Mouse (Mus musculus) layer of hippocampus, postnatal 10 days (tissue): Measurements from ENCODE around the gene Hoxa5. TPM values are rescaled to one million over a fixed set of nuclear protein-coding genes. Genes with fewer than 3 reads are reported as not detected.

Source experiments
- DNase-seq, 2 experiments: peaks; one replicate each; pipeline ENCODE4 v3.0.0; 2021; ENCODE audit warnings: low spot score in 2 of 2
- microRNA-seq, 2 experiments: library from miRNA; unstranded; fragments of <30 nt; microRNA quantifications; one replicate each; pipeline ENCODE4 v1.2.0; 2021
- total RNA-seq, 2 experiments: library from RNA; stranded (reverse); gene quantifications; 2 replicates each; pipeline ENCODE4 v1.2.3; 2021

The Hoxa5 gene
- total RNA-seq, 2 experiments from 2014 or later, result not detected

- DNase-seq, result no peak
These were observed 51.9 kb downstream of the Hoxa5 start for GRCm38 (mm10) chr6:52152226-52153193.

Small RNAs within 50 kb of the gene (microRNA-seq; reads per million reads assigned to microRNA genes)
- gene Mir196b, result 0.67 to 2.2 reads per million in 2 experiments

Other genes with a start within 250 kb of the Hoxa5 start
- 10 to 100 TPM in 1 of 2 experiments, 1 to 10 TPM in 1; 9.8 to 10.7 TPM for gene Skap2, start 192.0 kb downstream of the Hoxa5 start, total RNA-seq
- not detected for gene Hoxa1, start 46.3 kb downstream of the Hoxa5 start, total RNA-seq
- gene Hoxa2, start 39.8 kb downstream of the Hoxa5 start, total RNA-seq, result not detected
- gene 5730596B20Rik, start 27.1 kb downstream of the Hoxa5 start, total RNA-seq, result not detected
- not detected for gene Hoxa4, start 12.8 kb downstream of the Hoxa5 start, total RNA-seq
- gene Hoxa6, start 4.1 kb upstream of the Hoxa5 start, total RNA-seq, result not detected
- gene Hoxa3, start 8.7 kb upstream of the Hoxa5 start, total RNA-seq, result not detected
- gene Gm28308, start 8.8 kb upstream of the Hoxa5 start, total RNA-seq, result not detected
- not detected for gene Hoxa7, start 17.3 kb upstream of the Hoxa5 start, total RNA-seq
- gene Hoxa9, start 26.5 kb upstream of the Hoxa5 start, total RNA-seq, result not detected
- not detected for gene Hoxa10, start 36.3 kb upstream of the Hoxa5 start, total RNA-seq
- not detected for gene Hoxa11, start 41.2 kb upstream of the Hoxa5 start, total RNA-seq
- gene Hoxa13, start 56.3 kb upstream of the Hoxa5 start, total RNA-seq, result not detected
- not detected for gene Evx1, start 108.9 kb upstream of the Hoxa5 start, total RNA-seq